Mouse (Mus musculus): ENCODE measurements around the gene Mis18a.

- no peak for TF ChIP-seq CTCF (IDR thresholded peaks at IDR 0.05; ENCODE audit: low read depth, low read length)
- no peak for TF ChIP-seq POLR2AphosphoS5 (IDR thresholded peaks at IDR 0.05; ENCODE audit: insufficient replicate concordance, low read depth, low read length)
- TF ChIP-seq GATA1 (IDR thresholded peaks at IDR 0.05; ENCODE audit: borderline replicate concordance, low read length), result no peak
- TF ChIP-seq GATA2 (IDR thresholded peaks at IDR 0.05; ENCODE audit: borderline replicate concordance, low read depth, low read length), result no peak
Measured at GRCm38 (mm10) chr16:90753386-90753941, 26.3 kb upstream of the Mis18a start.
